Mouse (Mus musculus) gastrocnemius, postnatal 10 days (tissue): ENCODE data around the gene Fhad1. TPM values are rescaled to one million over a fixed set of nuclear protein-coding genes. Genes with fewer than 3 reads are reported as not detected.

Experiments used
- DNase-seq: peaks from one replicate; pipeline ENCODE4 v3.0.0; 2021; ENCODE audit warnings: mixed read lengths
- total RNA-seq, 2 experiments: library from RNA; stranded (reverse); gene quantifications; 2 replicates each; pipeline ENCODE4 v1.2.3; 2021

The Fhad1 gene
- total RNA-seq, 2 experiments from 2014 or later, result 2.1 to 4.5 TPM

GRCm38 (mm10) chr4:141931526-141931925, 83.4 kb downstream of the Fhad1 start:
- DNase-seq, result no peak

GRCm38 (mm10) chr4:141930001-141930400, 84.9 kb downstream of the Fhad1 start:
- DNase-seq, result no peak

- no peak for DNase-seq
Measured at GRCm38 (mm10) chr4:141928881-141929281, 86.0 kb downstream of the Fhad1 start.

- DNase-seq, result no peak
Measured at GRCm38 (mm10) chr4:141925781-141926345, 89.0 kb downstream of the Fhad1 start.

GRCm38 (mm10) chr4:141923961-141924360, 90.9 kb downstream of the Fhad1 start:
- DNase-seq, result no peak

GRCm38 (mm10) chr4:141920391-141920790, 94.5 kb downstream of the Fhad1 start:
- no peak for DNase-seq

GRCm38 (mm10) chr4:141917735-141918419, 97.0 kb downstream of the Fhad1 start:
- DNase-seq, result no peak

GRCm38 (mm10) chr4:141914040-141914439, 100.8 kb downstream of the Fhad1 start:
- DNase-seq, result peak; percentile 51

GRCm38 (mm10) chr4:141913201-141913993, 101.5 kb downstream of the Fhad1 start:
- no peak for DNase-seq

GRCm38 (mm10) chr4:141904710-141905109, 110.2 kb downstream of the Fhad1 start:
- DNase-seq, result no peak

- no peak for DNase-seq
Measured at GRCm38 (mm10) chr4:141902479-141902858, 112.4 kb downstream of the Fhad1 start.

- DNase-seq, result no peak
Measured at GRCm38 (mm10) chr4:141901711-141902478, 113.0 kb downstream of the Fhad1 start.

GRCm38 (mm10) chr4:141900421-141900820, 114.5 kb downstream of the Fhad1 start:
- no peak for DNase-seq

GRCm38 (mm10) chr4:141899936-141900335, 114.9 kb downstream of the Fhad1 start:
- DNase-seq, result peak; percentile 39

- DNase-seq, result no peak
Measured at GRCm38 (mm10) chr4:141898905-141899304, 116.0 kb downstream of the Fhad1 start.

- no peak for DNase-seq
Measured at GRCm38 (mm10) chr4:141897838-141898237, 117.0 kb downstream of the Fhad1 start.

GRCm38 (mm10) chr4:141897225-141897624, 117.7 kb downstream of the Fhad1 start:
- peak; percentile 65 for DNase-seq

- no peak for DNase-seq
Measured at GRCm38 (mm10) chr4:141895772-141896171, 119.1 kb downstream of the Fhad1 start.

- no peak for DNase-seq
Measured at GRCm38 (mm10) chr4:141893157-141893784, 121.6 kb downstream of the Fhad1 start.

- DNase-seq, result no peak
Measured at GRCm38 (mm10) chr4:141886385-141886968, 128.4 kb downstream of the Fhad1 start.

- DNase-seq, result no peak
Measured at GRCm38 (mm10) chr4:141885451-141885850, 129.4 kb downstream of the Fhad1 start.

GRCm38 (mm10) chr4:141882858-141883257, 132.0 kb downstream of the Fhad1 start:
- DNase-seq, result no peak
